Mouse (Mus musculus) myocyte (in vitro differentiated cells): ENCODE data around the gene Cd151.

Experiments
- CEBPB ChIP-seq: IDR thresholded peaks from 2 replicates; pipeline ENCODE4 v1.6.1; 2011; ENCODE audit warnings: mild to moderate bottlenecking, moderate library complexity; ENCODE audit not compliant: poor library complexity, insufficient read depth, severe bottlenecking
- E2F4 ChIP-seq: IDR thresholded peaks from one replicate; pipeline ENCODE4 v1.6.1; 2011; ENCODE audit warnings: mild to moderate bottlenecking, control low read depth, moderate library complexity; ENCODE audit not compliant: insufficient read depth
- MAX ChIP-seq: IDR thresholded peaks from one replicate; pipeline ENCODE4 v1.6.1; 2011; ENCODE audit warnings: low read depth, mild to moderate bottlenecking, control low read depth
- MYOD1 ChIP-seq, 3 experiments: IDR thresholded peaks; one replicate each; pipeline ENCODE4 v1.6.1; 2011; ENCODE audit warnings: control low read depth in 2 of 3, low read depth in 2 of 3, mild to moderate bottlenecking in 2 of 3, moderate library complexity in 1 of 3; ENCODE audit not compliant: insufficient read length in 2 of 3, control insufficient read depth in 1 of 3
- MYOG ChIP-seq, 3 experiments: IDR thresholded peaks; one replicate each; pipeline ENCODE4 v1.6.1; 2011; ENCODE audit warnings: control low read depth in 2 of 3, low read depth in 2 of 3, mild to moderate bottlenecking in 2 of 3; ENCODE audit not compliant: insufficient read length in 2 of 3, control insufficient read depth in 1 of 3, insufficient read depth in 1 of 3
- POLR2A ChIP-seq: IDR thresholded peaks from one replicate; pipeline ENCODE4 v1.6.1; 2011; ENCODE audit warnings: low read depth, mild to moderate bottlenecking, control low read depth, moderate library complexity; ENCODE audit not compliant: insufficient read length
- SRF ChIP-seq: IDR thresholded peaks from one replicate; pipeline ENCODE4 v1.6.1; 2011; ENCODE audit warnings: low read depth; ENCODE audit not compliant: control insufficient read depth, insufficient read length
- TCF12 ChIP-seq: IDR thresholded peaks from one replicate; pipeline ENCODE4 v1.6.1; 2011; ENCODE audit warnings: mild to moderate bottlenecking, control low read depth; ENCODE audit not compliant: poor library complexity, insufficient read depth, severe bottlenecking
- TCF3 ChIP-seq: IDR thresholded peaks from one replicate; pipeline ENCODE4 v1.6.1; 2011; ENCODE audit warnings: low read depth, control low read depth; ENCODE audit not compliant: insufficient read length
- USF1 ChIP-seq: IDR thresholded peaks from one replicate; pipeline ENCODE4 v1.6.1; 2011; ENCODE audit warnings: low read depth, mild to moderate bottlenecking, control low read depth, moderate library complexity

DNA sequence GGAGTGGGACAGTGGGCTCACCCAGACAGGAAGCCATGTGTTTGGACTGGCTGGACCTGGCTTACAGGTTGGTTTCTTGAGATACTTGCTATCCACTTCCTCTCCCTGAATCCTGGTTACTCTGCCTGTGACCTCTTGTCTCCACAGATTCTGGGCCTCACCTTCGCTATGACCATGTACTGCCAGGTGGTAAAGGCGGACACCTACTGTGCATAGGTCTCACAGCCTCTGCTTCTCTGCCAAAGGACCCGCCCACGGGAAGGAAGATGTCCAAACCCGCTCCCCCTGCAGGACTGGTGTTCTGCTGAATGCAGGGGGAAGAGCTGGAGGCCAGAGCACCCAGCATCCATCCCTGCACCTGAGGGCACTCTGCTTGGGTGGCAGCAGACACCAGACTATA lies 25.5 kb downstream of the Cd151 start:
- TF ChIP-seq CEBPB = no peak
- TF ChIP-seq E2F4 = no peak
- TF ChIP-seq POLR2A = no peak
- no peak for TF ChIP-seq USF1
- TF ChIP-seq MAX = no peak
- no peak for TF ChIP-seq TCF12
- no peak for TF ChIP-seq MYOG (IDR thresholded peaks at IDR 0.05; ENCODE audit: control insufficient read depth in 1 of 3, insufficient read depth in 1 of 3, insufficient read length in 2 of 3, low read depth in 2 of 3)
- no peak for TF ChIP-seq MYOD1 (IDR thresholded peaks at IDR 0.05; ENCODE audit: control insufficient read depth in 1 of 3, insufficient read length in 2 of 3, low read depth in 2 of 3)
- no peak for TF ChIP-seq SRF
- no peak for TF ChIP-seq TCF3
